Mouse (Mus musculus): ENCODE measurements around the gene Ipo11. TPM values are rescaled to one million over a fixed set of nuclear protein-coding genes. Genes with fewer than 3 reads are reported as not detected.

Gene Ipo11
- polyA plus RNA-seq, 1 experiment from 2014 or later = 17.1 TPM

DNA sequence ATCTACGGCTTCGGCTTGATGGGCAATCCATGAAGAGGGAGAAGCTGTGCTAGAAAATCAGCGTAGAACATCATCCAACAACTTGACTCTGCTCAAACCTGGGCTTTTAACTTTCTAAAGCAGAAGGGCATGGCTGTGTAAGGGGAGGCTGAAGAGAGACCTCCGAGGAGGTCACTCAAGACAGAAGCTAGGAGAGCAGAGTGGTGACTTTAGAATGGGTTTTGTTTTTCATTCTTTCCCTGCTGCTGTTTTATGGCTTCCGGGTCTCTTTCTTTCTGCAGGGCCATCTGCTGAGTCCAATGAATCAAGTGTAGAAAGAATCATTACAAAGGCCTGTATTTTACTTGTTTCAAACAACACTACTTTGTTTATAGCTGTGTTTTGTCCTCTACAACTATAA lies 119.7 kb downstream of the Ipo11 start:
- Histone ChIP-seq H3K36me3 (replicated peaks; ENCODE audit: insufficient read depth, low read length) (0 out of 2 replicates have a peak, but pooled peaks cover under 1% of the 10 kb centered on the region), H3K27ac (ENCODE audit: low read depth) (no peak overlapping the region), H3K4me3 (ENCODE audit: low read depth, low read length) (no peak overlapping the region), H3K9me3 (ENCODE audit: low read length) (no peaks in the 10 kb centered on the region), H3K4me2 (ENCODE audit: low read depth, low read length) (no peak overlapping the region), H3K9ac (replicated peaks) (no peak overlapping the region), H3K4me1 (ENCODE audit: insufficient read depth) (no peaks in the 10 kb centered on the region; the same call in 1 of the 2 replicates), H3K27me3 (ENCODE audit: insufficient read depth, low read length) (no peaks in the 10 kb centered on the region)
- ATAC-seq = no peak
- no peak for DNase-seq
- 93% methylated on average over 5 of the region's 5 CpGs for WGBS (ENCODE audit: insufficient replicate concordance)
- TF ChIP-seq EP300 (IDR thresholded peaks at IDR 0.05; ENCODE audit: low read depth) (no peak), CTCF (IDR thresholded peaks at IDR 0.05; ENCODE audit: low read depth) (no peak)

- WGBS (ENCODE audit: insufficient replicate concordance) = 45% methylated on average over 4 of the region's 4 CpGs
- TF ChIP-seq CTCF (IDR thresholded peaks at IDR 0.05; ENCODE audit: low read depth) (no peak), EP300 (IDR thresholded peaks at IDR 0.05; ENCODE audit: low read depth) (no peak)
- Histone ChIP-seq H3K36me3 (replicated peaks; ENCODE audit: insufficient read depth, low read length) (peaks cover 8% of the 10 kb centered on the region), H3K4me2 (ENCODE audit: low read depth, low read length) (peak overlapping the region; percentile 45; the same call in 1 of the 2 replicates), H3K4me3 (ENCODE audit: low read depth, low read length) (peak overlapping the region; percentile 4; the same call in 1 of the 2 replicates), H3K4me1 (ENCODE audit: insufficient read depth) (no peaks in the 10 kb centered on the region; the same call in 1 of the 2 replicates), H3K9me3 (ENCODE audit: low read length) (no peaks in the 10 kb centered on the region), H3K27me3 (ENCODE audit: insufficient read depth, low read length) (no peaks in the 10 kb centered on the region), H3K27ac (ENCODE audit: low read depth) (peak overlapping the region; percentile 74), H3K9ac (replicated peaks) (no peak overlapping the region)
- ATAC-seq = peak; percentile 12; the same call in 1 of the 2 replicates
- DNase-seq = no peak
Observed at GRCm38 (mm10) chr13:106813519-106813918, 123.2 kb downstream of the Ipo11 start.

GRCm38 (mm10) chr13:106813087-106813486 lies 123.7 kb downstream of the Ipo11 start:
- peak overlapping the region; percentile 74 for H3K27ac ChIP-seq (ENCODE audit: low read depth)
- DNase-seq = peak; percentile 21

DNA sequence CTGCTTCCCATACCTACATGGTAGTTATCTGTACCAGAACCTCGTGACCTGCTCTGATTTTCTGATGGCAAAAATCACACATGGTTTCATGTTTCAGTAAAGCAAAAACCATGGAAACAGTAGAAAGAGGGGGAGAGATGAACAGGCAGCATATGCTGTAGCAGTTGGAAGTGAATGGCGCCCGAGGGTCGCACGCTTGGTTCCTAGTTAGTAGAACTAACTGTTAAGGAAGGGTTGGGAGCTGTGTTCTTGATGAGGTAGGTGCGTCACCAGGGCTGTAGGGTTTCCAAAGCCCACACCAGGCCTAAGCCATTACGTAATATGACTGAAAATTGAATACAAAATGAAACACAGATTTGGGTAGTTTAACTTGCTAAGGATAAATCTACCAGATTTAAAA lies 126.6 kb downstream of the Ipo11 start:
- Histone ChIP-seq H3K27ac (ENCODE audit: low read depth) (no peak overlapping the region), H3K9ac (replicated peaks) (no peak overlapping the region), H3K27me3 (ENCODE audit: insufficient read depth, low read length) (no peaks in the 10 kb centered on the region), H3K9me3 (ENCODE audit: low read length) (no peaks in the 10 kb centered on the region), H3K4me3 (ENCODE audit: low read depth, low read length) (no peak overlapping the region), H3K4me1 (ENCODE audit: insufficient read depth) (no peaks in the 10 kb centered on the region; the same call in 1 of the 2 replicates), H3K36me3 (replicated peaks; ENCODE audit: insufficient read depth, low read length) (peaks cover 8% of the 10 kb centered on the region), H3K4me2 (ENCODE audit: low read depth, low read length) (no peak overlapping the region)
- TF ChIP-seq EP300 (IDR thresholded peaks at IDR 0.05; ENCODE audit: low read depth) = no peak
- WGBS (ENCODE audit: insufficient replicate concordance) = 93% methylated on average over 7 of the region's 7 CpGs
- no peak for DNase-seq
- no peak for ATAC-seq

More at GRCm38 (mm10) chr13:106813087-106813486, 123.7 kb downstream of the Ipo11 start:
- Histone ChIP-seq H3K4me3 (ENCODE audit: low read depth, low read length) (no peak overlapping the region), H3K9ac (replicated peaks) (no peak overlapping the region), H3K9me3 (ENCODE audit: low read length) (no peaks in the 10 kb centered on the region), H3K4me2 (ENCODE audit: low read depth, low read length) (peak overlapping the region; percentile 45), H3K27me3 (ENCODE audit: insufficient read depth, low read length) (no peaks in the 10 kb centered on the region), H3K4me1 (ENCODE audit: insufficient read depth) (no peaks in the 10 kb centered on the region; the same call in 1 of the 2 replicates), H3K36me3 (replicated peaks; ENCODE audit: insufficient read depth, low read length) (peaks cover 8% of the 10 kb centered on the region)
- 44% methylated on average over 9 of the region's 9 CpGs for WGBS (ENCODE audit: insufficient replicate concordance)
- peak; percentile 43; the same call in 1 of the 2 replicates for ATAC-seq
- TF ChIP-seq CTCF (IDR thresholded peaks at IDR 0.05; ENCODE audit: low read depth) (no peak), EP300 (IDR thresholded peaks at IDR 0.05; ENCODE audit: low read depth) (no peak)

DNA sequence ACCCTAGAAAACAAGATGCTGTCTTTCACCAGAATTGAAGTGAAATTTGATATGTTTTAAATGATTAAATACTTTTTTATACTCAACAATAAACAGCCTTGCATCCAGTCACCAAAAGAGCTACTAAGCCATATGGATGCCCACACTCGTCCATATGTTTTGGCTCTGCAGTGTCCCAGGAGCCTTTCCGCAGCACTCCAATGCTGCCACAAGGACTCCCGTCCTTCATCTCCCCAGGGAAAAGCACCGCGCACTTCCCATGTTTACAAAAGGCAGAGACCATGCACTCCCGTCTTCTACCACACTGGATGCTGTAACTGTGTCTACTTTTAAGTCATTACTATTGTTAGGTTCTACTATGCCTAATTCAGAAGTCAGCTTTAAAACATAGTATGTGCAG lies 127.9 kb downstream of the Ipo11 start:
- ATAC-seq (no peak), DNase-seq (no peak)
- H3K4me3 ChIP-seq (ENCODE audit: low read depth, low read length) = no peak overlapping the region
- H3K27me3 ChIP-seq (ENCODE audit: insufficient read depth, low read length) = no peaks in the 10 kb centered on the region
- no peaks in the 10 kb centered on the region for H3K9me3 ChIP-seq (ENCODE audit: low read length)
- 84% methylated on average over 6 of the region's 6 CpGs for WGBS (ENCODE audit: insufficient replicate concordance)
- no peak overlapping the region for H3K27ac ChIP-seq (ENCODE audit: low read depth)
- H3K4me2 ChIP-seq (ENCODE audit: low read depth, low read length) = no peak overlapping the region
- H3K4me1 ChIP-seq (ENCODE audit: insufficient read depth) = no peaks in the 10 kb centered on the region; the same call in 1 of the 2 replicates
- no peak overlapping the region for H3K9ac ChIP-seq (replicated peaks)
- peaks cover 8% of the 10 kb centered on the region for H3K36me3 ChIP-seq (replicated peaks; ENCODE audit: insufficient read depth, low read length)
- no peak for TF ChIP-seq CTCF (IDR thresholded peaks at IDR 0.05; ENCODE audit: low read depth)
- TF ChIP-seq EP300 (IDR thresholded peaks at IDR 0.05; ENCODE audit: low read depth) = no peak

DNA sequence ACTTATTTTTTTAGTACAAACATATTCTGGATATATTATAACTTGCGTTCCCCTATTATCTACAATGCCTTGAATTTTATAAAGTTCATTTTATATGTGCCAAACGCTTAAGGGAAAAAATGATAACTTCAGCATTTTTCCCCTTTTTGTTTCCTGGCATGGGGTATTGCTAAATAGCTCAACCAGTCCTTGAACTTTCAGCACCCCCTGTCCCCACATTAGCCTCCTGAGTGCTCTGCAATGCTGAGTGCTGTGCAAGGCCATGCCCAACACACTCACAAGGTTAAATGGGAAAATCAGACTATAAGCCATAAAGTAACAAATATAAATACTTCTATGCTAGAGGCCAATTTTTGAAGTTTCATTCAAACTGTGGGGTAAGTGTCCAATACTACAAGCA lies 128.4 kb downstream of the Ipo11 start:
- no peak overlapping the region for H3K9ac ChIP-seq (replicated peaks)
- no peak for ATAC-seq
- no peak overlapping the region for H3K4me2 ChIP-seq (ENCODE audit: low read depth, low read length)
- H3K27ac ChIP-seq (ENCODE audit: low read depth) = no peak overlapping the region
- DNase-seq = no peak
- no peaks in the 10 kb centered on the region for H3K27me3 ChIP-seq (ENCODE audit: insufficient read depth, low read length)
- no peak overlapping the region for H3K4me3 ChIP-seq (ENCODE audit: low read depth, low read length)
- H3K4me1 ChIP-seq (ENCODE audit: insufficient read depth) = no peaks in the 10 kb centered on the region
- TF ChIP-seq CTCF (IDR thresholded peaks at IDR 0.05; ENCODE audit: low read depth) (no peak), EP300 (IDR thresholded peaks at IDR 0.05; ENCODE audit: low read depth) (no peak)
- WGBS (ENCODE audit: insufficient replicate concordance) = 83% methylated on average over 2 of the region's 2 CpGs
- no peaks in the 10 kb centered on the region for H3K9me3 ChIP-seq (ENCODE audit: low read length)
- H3K36me3 ChIP-seq (replicated peaks; ENCODE audit: insufficient read depth, low read length) = peaks cover 8% of the 10 kb centered on the region
